Mouse (Mus musculus) embryo, embryonic 10 days (tissue): ENCODE measurements at regions not wholly inside any gene's neighbourhood (a gene's known extent, or its start where the extent isn't known, plus 50 kb on each side); places are given as distances from the start of the nearest gene placed in this dataset.
"Not testable (repeated sequence)": the region's sequence is repeated elsewhere in the genome, so short reads cannot be mapped to it uniquely, and the experiment has no call there.

ENCODE experiments used
- DNase-seq: peaks from one replicate; pipeline ENCODE4 v3.0.0-alpha.2; 2015; ENCODE audit warnings: low spot score

DNA sequence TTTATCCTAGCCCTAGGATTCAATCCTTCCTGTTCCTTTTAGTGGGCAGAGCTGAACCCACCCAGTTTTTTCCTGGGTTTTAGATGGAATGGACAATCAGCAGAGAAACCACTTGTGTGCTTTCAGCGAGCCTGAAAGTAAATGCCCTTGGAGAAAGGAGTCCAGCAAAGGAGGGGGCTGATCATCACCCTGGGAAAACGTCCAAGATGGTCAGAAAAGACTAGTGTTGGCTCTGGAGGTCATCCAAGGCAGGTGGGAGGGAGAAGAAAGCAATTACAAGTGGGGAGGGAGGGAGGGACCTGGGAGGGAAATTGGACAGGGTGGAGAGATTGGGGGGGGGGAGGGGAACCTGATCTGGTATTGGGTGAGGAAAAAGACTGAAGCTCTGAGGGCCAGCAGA lies 55.6 kb upstream of the Zfp366 start:
- DNase-seq: no peak

DNA sequence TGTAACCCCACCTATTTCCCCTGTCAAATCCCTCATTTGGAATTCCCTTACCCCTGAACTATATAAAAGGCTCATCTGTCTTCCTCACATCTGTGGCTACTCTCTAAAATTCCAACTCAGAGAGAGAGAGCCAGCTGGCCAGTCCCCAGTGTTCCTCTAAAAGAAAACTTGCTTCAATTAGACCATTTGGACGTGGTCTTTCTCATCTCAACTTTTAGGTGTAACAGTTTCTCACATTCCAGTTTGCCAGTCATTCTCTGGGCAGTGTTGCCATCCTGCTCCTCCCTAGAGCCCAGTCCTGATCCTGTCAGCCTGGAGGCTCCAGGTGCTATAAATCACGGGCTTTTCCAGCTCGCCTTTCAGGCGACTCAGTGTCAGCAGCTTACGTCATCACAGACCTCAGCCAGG lies 56.3 kb upstream of the Zfp366 start:
- no peak for DNase-seq

DNA sequence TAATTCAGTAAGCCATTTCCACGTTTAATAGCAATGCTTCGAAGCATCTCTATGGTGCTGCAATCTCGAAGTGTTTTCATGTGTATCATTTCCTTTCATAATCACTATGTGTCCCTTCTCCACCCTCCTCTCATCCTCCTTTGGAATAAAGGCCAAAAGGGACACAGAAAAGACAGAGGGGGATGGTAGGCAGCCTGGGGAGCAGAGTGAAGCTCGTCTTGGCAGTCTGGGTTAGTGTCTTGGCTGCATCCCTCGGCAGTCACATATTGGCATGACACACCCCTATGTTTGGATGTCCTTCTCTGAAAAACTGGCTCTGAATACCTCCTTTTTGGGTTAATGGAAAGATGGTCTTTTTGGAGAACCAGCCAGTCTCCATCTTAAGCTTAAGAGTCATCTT lies 56.9 kb upstream of the Zfp366 start:
- DNase-seq: no peak

DNA sequence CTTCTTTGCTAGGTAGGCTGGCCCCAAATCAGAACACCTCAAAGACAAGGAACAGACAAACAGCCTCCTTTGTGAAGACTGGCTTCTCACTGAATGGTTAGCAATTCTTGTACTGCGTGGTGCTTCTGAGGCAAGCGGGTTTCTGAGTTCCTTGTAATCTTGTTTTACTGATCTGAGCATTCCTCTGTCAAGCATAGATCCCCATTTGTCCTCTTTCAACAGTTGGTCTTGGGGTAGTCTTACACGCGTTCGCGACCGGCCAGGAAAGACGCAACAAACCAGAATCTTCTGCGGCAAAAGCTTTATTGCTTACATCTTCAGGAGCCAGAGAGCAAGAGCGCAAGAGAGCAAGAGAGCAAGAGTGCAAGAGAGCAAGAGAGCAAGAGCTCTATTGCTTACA lies 57.7 kb upstream of the Zfp366 start:
- DNase-seq: not testable (repeated sequence)

DNA sequence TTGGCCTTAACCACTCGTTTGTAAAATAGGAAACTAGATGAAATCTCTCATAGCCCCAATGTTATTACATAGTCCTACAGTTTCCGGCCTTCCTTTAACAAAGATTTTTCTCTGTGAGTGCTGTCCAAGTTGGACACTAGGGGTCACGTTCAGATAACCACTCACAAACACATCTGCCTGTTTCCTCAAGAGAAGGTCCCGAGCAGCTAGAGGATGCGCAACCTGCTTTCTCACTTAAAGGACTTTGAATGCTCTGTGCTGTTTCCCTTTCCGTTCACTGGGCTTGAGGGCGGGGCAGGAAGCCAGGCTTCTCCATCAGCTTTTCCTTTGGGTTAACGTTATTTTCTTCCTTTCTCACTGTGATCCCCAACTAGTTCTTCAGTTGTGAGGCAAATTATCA lies 58.1 kb upstream of the Zfp366 start:
- DNase-seq: no peak

DNA sequence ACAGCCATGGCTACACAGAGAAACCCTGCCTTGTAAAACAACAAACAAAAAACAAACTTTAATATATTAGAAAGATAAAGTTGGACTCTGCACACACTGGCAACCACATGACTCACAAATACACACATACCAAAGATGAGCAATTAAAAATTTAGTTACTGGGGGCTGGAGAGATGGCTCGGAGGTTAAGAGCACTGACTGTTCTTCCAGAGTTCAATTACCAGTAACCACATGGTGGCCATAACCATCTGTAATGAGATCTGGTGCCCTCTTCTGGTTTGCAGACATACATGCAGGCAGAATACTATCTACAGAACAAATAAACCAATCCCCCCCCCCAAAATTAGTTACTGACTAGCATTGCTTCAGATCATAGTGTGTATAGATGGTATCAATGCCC lies 58.7 kb upstream of the Zfp366 start:
- DNase-seq: peak; percentile 27

DNA sequence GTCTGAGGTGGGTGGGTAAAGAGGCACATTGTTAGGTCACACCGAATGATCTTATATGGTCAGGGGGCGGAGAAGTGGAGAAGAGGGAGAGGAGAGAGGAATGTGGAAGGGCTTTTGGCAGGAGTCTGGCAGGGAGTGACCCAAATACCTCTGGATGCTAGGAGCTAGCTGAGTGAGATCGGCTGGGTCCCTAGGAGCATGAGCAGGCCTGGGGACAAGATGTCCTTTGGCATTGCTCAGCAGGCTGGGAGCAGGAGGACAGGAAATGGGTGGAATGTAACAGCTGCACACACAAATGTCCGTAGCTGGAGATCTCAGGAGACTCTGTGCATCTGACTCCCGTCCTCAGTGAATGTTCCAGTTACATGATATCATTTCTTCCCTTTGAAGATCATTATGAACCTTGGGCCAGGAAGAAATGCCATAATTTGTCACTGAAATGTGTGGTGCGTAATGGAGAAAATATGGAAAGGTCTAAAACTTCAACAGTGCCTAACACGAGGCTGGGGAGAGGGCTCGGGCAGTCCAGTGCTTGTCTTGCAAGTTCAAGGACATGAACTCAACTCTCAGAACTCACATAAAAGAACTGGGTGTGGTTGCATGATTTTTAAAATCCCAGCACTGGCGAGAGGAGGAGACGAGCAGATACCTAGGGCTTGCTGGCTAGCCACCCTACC lies 59.6 kb upstream of the Zfp366 start:
- peak; percentile 48 for DNase-seq

DNA sequence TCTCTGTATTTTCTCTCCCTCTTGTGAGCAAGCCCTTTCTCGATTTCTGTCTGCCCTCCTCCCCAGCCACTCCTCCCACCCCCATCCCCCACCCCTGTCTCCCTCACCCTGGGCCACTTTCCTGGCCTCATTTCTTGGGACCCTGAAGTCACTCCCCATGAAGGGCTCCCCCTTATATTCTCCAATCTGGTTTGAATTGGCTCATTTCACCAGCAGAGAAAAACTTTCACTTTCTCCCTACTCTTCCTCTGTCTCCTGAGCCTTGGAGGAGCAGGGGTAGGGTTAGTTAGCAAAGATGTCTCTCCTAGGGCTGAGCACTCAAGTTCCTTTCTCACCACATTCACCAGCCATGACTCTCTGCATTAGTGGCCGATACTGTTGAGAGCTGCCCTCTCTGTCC lies 60.5 kb upstream of the Zfp366 start:
- no peak for DNase-seq

DNA sequence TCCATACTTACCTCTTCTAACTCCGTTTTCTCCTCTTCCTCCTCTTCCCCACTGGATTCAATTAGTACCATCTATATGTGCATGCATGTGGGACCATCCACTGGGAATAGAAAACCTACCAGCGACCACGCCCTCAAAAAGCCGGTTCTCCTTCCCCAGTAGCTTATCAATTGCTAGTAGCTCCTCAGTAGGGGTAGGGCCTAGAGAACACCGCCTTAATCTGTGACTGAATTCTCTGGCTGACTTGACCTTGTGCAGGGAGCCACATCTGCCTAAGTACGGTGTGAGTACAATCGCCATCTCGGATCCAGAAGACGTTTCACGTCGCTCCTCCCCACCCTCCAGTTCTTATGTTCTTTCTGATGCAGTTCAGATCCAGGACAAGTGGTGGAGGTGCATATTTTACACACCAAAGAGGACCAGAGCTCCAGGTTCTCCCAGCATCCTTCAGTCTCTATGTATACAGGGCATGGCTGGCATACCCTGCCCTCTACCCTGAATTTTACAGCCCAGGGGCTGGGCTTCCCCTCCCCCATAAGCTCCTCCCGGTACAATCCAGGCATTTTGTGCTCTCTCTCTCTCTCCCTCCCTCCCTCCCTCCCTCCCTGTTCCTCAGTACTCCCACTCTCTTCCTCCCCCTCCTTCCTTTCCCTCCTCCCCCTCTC lies 61.0 kb upstream of the Zfp366 start:
- no peak for DNase-seq

DNA sequence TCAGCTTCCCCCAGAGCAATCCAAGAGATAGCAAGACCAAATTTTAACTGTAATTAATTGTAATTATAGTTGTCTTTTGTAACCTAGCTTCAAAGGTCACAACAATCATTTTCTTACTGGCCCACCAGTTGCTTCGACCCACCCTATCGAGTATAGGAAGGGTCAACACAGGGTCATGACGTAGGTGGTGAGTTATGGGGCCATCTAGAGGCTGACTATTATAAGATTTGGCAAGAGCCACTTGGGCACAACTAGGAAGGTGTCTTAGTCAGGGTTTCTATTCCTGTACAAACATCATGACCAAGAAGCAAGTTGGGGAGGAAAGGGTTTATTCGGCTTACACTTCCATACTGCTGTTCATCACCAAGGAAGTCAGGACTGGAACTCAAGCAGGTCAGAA lies 62.1 kb upstream of the Zfp366 start:
- DNase-seq: not testable (repeated sequence)

DNA sequence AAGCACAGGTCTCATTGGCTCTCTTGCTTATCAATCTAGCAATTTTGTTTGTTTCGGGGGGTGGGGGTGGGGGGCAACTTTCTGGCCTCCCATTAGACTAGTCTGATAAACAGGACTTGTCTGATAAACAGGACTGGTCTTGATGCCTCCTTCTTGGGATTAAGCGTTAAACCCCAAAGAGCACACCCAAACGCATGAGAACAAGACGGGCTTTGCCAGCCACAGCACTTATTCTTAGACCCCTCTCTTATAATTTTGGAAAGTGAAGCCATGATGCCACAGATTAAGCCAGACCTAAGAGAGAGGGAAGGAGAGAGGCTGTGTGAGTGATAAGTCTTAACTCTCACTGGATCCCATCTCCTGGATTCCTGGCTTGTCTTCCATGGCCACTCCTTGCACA lies 63.5 kb upstream of the Zfp366 start:
- no peak for DNase-seq

DNA sequence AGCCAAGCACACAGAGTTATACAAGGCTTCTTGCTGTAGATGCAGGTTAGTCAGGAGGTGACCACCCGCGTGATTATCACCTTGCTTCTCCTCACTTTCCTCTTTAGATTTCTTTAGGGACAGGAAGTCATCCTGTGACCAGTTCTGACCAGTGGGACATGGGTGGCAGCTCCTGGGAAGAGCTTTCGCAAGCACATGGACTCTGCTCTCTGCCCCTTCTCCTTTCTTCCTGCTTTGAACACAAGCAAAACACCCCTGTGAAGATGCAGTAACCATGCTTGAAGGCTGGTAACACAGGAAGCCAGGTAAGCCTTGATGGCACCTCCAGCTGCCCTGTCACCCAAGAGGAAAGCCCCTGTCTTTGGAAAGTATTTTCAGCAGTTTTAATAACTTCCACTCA lies 64.7 kb upstream of the Zfp366 start:
- no peak for DNase-seq

DNA sequence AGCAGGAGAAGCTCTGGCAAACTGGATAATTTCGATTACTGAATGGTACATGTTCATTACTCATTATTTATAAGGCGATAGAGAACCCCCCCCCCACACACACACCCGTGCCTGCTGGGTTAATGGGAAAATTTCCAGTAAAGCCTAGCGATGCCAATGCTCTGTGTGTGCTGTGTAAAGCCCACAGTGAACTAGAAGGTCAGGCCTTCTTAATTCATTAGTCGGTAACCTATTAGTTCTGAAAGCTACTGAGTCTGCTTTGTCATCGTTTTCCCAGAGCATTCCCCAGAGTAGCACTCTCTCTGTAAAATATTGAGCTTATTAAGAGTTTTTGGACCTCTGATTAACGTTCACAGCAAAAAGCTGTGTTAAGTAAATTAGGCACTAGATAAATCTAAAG lies 65.7 kb upstream of the Zfp366 start:
- DNase-seq: no peak

DNA sequence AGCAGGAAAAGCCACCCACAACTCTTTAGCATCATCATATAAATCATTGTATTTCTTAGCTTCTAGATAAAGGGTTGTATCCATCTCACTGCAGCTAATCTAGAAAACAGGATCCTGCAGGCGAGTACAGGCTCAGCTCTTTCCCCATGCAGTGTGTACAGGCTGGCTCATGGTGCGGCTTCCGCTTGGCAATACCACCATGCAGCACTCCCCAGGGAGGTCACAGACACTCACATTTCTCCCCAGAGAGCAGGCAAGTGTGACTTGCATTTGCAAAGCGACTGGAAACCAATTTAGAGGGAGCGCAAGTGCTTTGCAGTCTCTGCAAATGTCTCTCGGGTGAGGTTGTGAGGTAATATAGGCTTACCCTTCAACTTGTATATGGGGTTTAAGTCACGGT lies 69.1 kb upstream of the Zfp366 start:
- DNase-seq: no peak

DNA sequence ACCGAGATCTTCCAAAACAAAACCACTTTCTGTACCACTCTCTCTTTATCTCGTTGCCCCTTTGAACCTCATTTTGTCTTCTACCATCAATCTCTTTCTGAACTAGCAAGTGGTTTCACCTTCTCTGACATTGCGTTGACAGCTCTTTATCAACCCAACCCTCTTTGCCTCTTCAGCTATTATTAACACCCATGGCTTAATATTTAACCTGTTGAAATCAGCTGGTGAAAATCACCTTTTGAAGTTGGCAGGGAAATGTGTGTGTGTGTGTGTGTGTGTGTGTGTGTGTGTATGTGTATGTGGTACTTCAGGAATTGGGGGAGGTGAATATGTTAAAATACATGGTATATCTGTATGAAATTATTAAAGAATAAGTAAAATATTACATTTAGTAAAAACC lies 70.1 kb upstream of the Zfp366 start:
- no peak for DNase-seq

DNA sequence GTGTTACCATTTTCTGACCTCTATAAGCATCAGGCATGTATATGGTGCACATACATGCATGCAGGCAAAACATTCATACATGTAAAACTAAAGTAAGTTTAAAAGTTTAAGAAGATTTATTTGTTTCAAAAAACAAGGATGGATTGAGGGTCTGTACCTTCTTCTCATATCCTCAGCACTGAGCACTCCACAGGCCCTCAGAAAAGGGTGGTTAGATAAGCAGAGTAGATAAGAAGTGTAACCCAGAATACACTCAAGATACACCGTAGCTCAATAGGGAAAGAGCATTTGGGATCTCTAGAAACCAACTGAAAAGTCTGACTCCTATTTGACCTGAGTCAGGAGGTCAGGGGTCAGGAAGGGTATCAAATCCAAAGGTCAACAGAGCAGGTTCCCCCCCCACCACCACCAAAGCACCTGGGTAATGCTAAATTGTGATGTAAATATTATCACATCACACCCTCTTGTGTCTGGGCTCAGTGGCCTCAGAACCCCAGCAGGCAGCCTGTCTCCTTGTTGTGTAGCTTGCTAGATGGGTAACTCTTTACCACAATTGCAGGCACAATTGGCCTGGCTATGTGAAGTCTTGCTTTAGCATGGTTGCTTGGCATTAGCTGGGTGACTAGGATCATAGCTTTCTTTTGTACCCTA lies 72.8 kb upstream of the Zfp366 start:
- no peak for DNase-seq

DNA sequence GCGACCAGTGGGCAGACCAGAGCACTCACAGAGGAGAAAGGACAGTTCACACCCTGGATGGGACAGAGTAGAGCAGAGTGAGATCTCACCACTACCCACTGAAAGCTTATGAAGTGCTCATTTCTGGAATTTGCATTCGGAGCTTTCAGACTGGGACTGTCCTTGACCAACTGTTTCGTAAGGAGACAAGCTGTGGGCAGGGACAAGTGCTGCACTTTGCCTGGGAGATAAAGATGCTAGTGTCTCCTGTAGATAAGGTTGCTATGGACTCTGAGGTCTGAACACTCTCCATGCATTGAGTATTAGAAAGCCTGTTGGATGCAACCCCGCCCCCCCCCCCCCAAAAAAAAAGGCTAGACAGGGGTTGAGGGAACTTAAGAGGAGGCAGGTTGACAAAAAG lies 76.6 kb upstream of the Zfp366 start:
- DNase-seq: no peak

DNA sequence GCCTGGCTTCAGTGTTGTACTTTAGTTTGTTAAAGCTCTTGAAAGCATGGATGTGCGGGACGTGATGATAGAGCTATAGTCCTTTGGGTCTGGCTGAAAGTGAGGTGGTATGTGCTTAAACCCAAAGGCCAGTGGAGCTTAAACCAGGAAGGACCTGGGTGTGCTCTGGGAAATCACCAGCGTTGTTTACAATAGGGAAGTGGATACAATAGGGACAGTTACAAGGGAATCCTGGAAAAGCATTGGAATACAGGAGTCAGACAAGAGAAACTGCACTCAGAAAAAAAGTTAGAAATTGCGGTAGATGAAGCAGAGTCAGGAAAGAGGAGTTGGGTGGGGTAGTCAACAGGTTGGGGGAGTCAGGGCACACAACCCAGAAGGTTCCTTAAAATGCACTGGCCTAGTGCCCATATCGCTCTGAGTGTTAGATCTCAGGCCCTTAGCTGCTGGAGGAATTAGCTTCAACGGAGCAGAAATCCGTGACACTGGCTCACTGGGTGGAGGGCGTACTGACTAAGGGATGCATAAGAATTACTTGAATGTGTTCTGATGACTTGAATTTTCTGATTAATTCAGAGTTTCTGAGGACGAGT lies 82.4 kb upstream of the Zfp366 start:
- no peak for DNase-seq

DNA sequence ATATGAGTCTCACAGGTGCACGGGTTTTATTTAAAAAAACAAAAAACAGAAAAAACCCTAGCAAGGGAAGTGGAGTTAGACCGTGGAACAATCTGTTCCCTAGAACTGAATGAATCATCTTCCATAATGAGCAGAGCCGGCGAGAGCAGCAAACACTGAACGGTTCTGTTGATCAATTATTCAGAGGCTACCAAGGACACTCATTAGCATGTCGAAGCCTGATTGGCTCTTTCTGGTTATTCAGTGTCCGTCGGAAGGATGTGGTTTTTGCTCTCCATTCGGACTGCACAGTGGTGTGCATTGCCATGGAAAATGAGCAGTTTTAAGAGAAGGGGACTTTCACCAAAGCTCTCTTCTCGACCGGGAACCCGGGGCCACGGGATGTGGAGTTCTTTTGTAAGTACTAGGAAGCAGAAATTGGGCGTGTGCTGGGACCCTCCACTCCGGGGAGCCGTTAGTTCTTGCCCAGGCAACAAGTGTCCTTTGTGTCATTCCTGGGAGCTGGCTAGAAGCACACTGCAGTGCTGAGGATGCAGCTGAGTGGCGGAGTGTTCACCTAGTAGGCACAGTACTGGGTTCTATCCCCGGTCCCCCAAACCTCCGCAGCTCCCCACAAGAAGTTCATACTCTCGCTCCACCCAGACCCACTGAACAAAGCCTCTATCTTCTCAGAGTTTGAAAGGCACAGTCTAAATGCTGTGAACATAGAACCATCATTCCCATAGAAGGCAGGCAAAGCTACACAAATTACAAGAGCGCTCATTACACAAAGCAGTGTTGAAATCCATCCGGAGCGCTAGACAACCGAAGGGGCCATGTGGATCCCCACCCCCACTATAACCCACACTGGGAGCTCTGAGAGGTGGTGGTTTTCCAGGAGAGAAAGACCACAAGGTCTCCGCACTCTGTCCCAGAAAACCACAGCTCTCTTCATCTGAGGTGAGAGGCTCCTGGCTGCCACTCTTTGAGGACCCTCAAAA lies 83.9 kb upstream of the Zfp366 start:
- peak; percentile 67 for DNase-seq

DNA sequence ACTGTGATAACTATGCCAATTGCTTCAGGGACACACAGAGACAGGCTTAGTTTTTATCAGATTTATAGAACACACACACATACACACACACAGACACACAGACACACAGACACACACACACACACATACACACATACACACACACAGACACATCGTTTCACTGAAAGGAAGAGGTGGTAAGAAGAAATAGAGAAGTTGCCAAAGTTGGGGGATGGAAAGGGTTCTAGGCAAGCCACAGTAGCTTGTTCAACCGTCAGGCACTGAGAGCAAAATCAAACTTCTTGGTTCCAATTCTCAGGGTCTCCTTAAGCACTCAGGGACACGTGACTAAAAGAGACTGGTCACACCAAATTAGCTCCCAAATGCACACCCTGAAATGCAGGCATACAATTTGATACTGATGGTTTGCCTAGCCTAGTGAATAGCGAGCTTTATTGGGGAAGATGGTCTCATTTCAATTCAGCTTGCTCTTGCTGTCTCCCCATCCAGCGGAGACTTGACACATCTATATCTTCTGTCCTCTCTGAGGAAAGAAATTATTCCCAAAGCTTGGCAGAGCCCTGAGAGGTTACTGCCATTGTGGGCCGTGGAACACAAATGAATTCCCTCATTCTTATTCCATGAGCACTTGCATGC lies 84.7 kb upstream of the Zfp366 start:
- no peak for DNase-seq

DNA sequence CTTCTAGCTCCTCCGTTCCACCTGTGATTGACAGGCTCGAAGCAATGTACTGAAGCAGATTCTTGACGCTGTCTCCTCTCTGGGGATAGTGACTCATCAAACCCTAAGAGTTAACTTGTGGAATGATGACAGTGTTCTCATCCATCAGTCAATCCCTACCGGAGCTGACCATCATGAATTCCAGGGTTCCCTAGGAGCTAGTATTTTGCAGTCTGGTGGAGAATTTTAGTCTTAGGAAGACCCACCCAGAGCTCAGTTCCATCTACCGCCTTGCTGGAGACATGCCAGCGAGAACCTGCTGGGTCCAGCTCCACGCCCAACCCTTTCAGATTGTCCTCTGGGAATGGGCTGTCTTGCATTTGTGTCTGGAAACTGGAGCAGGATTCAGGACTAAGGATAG lies 85.4 kb upstream of the Zfp366 start:
- DNase-seq: no peak
